In genomic region chr17:26560526-26561289, GRCm38 (mm10) we compare ENCODE assay signal across 8 mouse cellular contexts. TPM values are rescaled to one million over a fixed set of nuclear protein-coding genes. Genes with fewer than 3 reads are reported as not detected.
DNase-seq lines count a peak whose midpoint lies in the region; ATAC-seq and TF ChIP-seq lines count a peak whose summit lies in the region.

No protein-coding gene starts in this region.

- H3K4me1 ChIP-seq in kidney, embryonic 15.5 days, result peaks cover 46% of the 10 kb centered on the region
- H3K4me1 ChIP-seq in MEL (ENCODE audit: control insufficient read depth in 1 of 2, insufficient read depth in 2 of 2, low read length in 2 of 2), result peaks cover 0 to 2% of the 10 kb centered on the region in 2 experiments; a peak in 1 of 4 replicates
- H3K4me1 ChIP-seq in forebrain, embryonic 13.5 days, result peaks cover 33% of the 10 kb centered on the region
- H3K4me1 ChIP-seq in liver, embryonic 14.5 days (replicated peaks; ENCODE audit: control insufficient read depth in 2 of 2, insufficient read depth in 2 of 2, low read length in 1 of 2), result peaks cover 19 to 23% of the 10 kb centered on the region in 2 experiments

- TF ChIP-seq CTCF in MEL (IDR thresholded peaks at IDR 0.05 in 2 of 3, conservative IDR thresholded peaks at IDR 0.05 in 1 of 3; ENCODE audit: control insufficient read depth in 1 of 3, insufficient read depth in 1 of 3, low read depth in 2 of 3, low read length in 3 of 3, poor library complexity in 1 of 3, severe bottlenecking in 1 of 3), result no peak; a peak in 1 of 6 replicates
- no peak for TF ChIP-seq CTCF in liver, embryonic 14.5 days (IDR thresholded peaks at IDR 0.05; ENCODE audit: low read depth)

- H3K9me3 ChIP-seq in kidney, embryonic 15.5 days (replicated peaks), result no peaks in the 10 kb centered on the region
- no peaks in the 10 kb centered on the region for H3K9me3 ChIP-seq in MEL (replicated peaks; ENCODE audit: insufficient read depth, low read length)
- H3K9me3 ChIP-seq in forebrain, embryonic 13.5 days (replicated peaks), result no peaks in the 10 kb centered on the region
- no peaks in the 10 kb centered on the region for H3K9me3 ChIP-seq in liver, embryonic 14.5 days (ENCODE audit: control insufficient read depth, low read length)

- no peak for DNase-seq in kidney, postnatal 14 days
- peak; percentile 80 for DNase-seq in MEL (ENCODE audit: low read depth, low spot score)
- DNase-seq in liver, embryonic 14.5 days (ENCODE audit: low read depth in 3 of 3, low spot score in 3 of 3), result no peak
- no peak for DNase-seq in layer of hippocampus, adult 9-10 months (ENCODE audit: low spot score)
- DNase-seq in urinary bladder, postnatal 10 days (ENCODE audit: low spot score), result no peak
- DNase-seq in left cerebral cortex, adult 8-10 months (ENCODE audit: low spot score in 2 of 2), result no peak

- H3K27ac ChIP-seq in kidney, embryonic 15.5 days, result peak overlapping the region; percentile 85
- H3K27ac ChIP-seq in MEL (ENCODE audit: control insufficient read depth, low read depth, low read length), result peak overlapping the region; percentile 52
- peak overlapping the region; percentile 69 for H3K27ac ChIP-seq in forebrain, embryonic 13.5 days
- peak overlapping the region; percentile 48 for H3K27ac ChIP-seq in liver, embryonic 14.5 days

- peak overlapping the region; percentile 84 for H3K4me3 ChIP-seq in kidney, embryonic 15.5 days (replicated peaks)
- H3K4me3 ChIP-seq in MEL (ENCODE audit: control insufficient read depth in 1 of 2, insufficient read depth in 1 of 2, low read depth in 2 of 2, low read length in 2 of 2), result peak overlapping the region; percentile 65 to 96
- H3K4me3 ChIP-seq in forebrain, embryonic 13.5 days, result peak overlapping the region; percentile 83
- peak overlapping the region; percentile 59 to 67 for H3K4me3 ChIP-seq in liver, embryonic 14.5 days (ENCODE audit: insufficient read depth in 1 of 2, low read depth in 2 of 2, low read length in 2 of 2)

- no peak for TF ChIP-seq POLR2A in MEL (IDR thresholded peaks at IDR 0.05; ENCODE audit: control insufficient read depth in 1 of 2, insufficient read depth in 1 of 2, low read depth in 1 of 2, low read length in 2 of 2, poor library complexity in 1 of 2)

- no peak for TF ChIP-seq RAD21 in MEL (IDR thresholded peaks at IDR 0.05; ENCODE audit: low read depth, low read length)

- H3K79me2 ChIP-seq in MEL (ENCODE audit: control insufficient read depth, insufficient read depth, low read length, poor library complexity), result peaks cover 22% of the 10 kb centered on the region

- TF ChIP-seq EP300 in MEL (IDR thresholded peaks at IDR 0.05; ENCODE audit: low read depth in 1 of 2, low read length in 2 of 2), result no peak
- no peak for TF ChIP-seq EP300 in liver, embryonic 14.5 days (IDR thresholded peaks at IDR 0.05; ENCODE audit: low read depth)

- WGBS in kidney, embryonic 15.5 days, result 32% methylated on average over 9 of the region's 9 CpGs
- 34% methylated on average over 9 of the region's 9 CpGs for WGBS in forebrain, embryonic 13.5 days
- WGBS in liver, embryonic 14.5 days (ENCODE audit: insufficient replicate concordance), result 36% methylated on average over 9 of the region's 9 CpGs

- H3K36me3 ChIP-seq in kidney, embryonic 15.5 days, result peaks cover 17% of the 10 kb centered on the region; the same call in 1 of the 2 replicates
- peaks cover 0 to 3% of the 10 kb centered on the region in 2 experiments; a peak in 3 of 4 replicates for H3K36me3 ChIP-seq in MEL (ENCODE audit: control insufficient read depth in 1 of 2, insufficient read depth in 2 of 2, low read length in 2 of 2)
- peaks cover 23% of the 10 kb centered on the region for H3K36me3 ChIP-seq in forebrain, embryonic 13.5 days (ENCODE audit: poor library complexity, severe bottlenecking)
- no peaks in the 10 kb centered on the region for H3K36me3 ChIP-seq in liver, embryonic 14.5 days (replicated peaks; ENCODE audit: control insufficient read depth, insufficient read depth, low read depth)

- no peak for ATAC-seq in kidney, embryonic 15.5 days (replicated peaks; ENCODE audit: low FRiP score)
- ATAC-seq in forebrain, embryonic 13.5 days, result peak; percentile 54
- no peak for ATAC-seq in liver, embryonic 14.5 days (ENCODE audit: insufficient read depth)

- H3K9ac ChIP-seq in kidney, embryonic 15.5 days, result peak overlapping the region; percentile 85
- peak overlapping the region; percentile 86 for H3K9ac ChIP-seq in MEL (ENCODE audit: control insufficient read depth, low read depth, low read length, poor library complexity, severe bottlenecking)
- peak overlapping the region; percentile 94 for H3K9ac ChIP-seq in forebrain, embryonic 13.5 days
- H3K9ac ChIP-seq in liver, embryonic 14.5 days (replicated peaks), result peak overlapping the region; percentile 72

- H3K27me3 ChIP-seq in kidney, embryonic 15.5 days, result no peaks in the 10 kb centered on the region
- H3K27me3 ChIP-seq in MEL (ENCODE audit: control insufficient read depth in 1 of 2, insufficient read depth in 2 of 2, low read length in 2 of 2), result peaks cover under 1 to 6% of the 10 kb centered on the region in 2 experiments
- 0 out of 2 replicates have a peak, but pooled peaks cover 6% of the 10 kb centered on the region for H3K27me3 ChIP-seq in forebrain, embryonic 13.5 days
- no peaks in the 10 kb centered on the region for H3K27me3 ChIP-seq in liver, embryonic 14.5 days (ENCODE audit: control insufficient read depth, insufficient read depth, low read length)

- H3K4me2 ChIP-seq in kidney, embryonic 15.5 days, result peak overlapping the region; percentile 90
- H3K4me2 ChIP-seq in forebrain, embryonic 13.5 days, result peak overlapping the region; percentile 97
- peak overlapping the region; percentile 90 for H3K4me2 ChIP-seq in liver, embryonic 14.5 days (ENCODE audit: low read depth)

TF ChIP-seq in MEL, 35 proteins besides CTCF, POLR2A, EP300 and RAD21:
- peak; percentile 32; the same call in 1 of the 2 replicates for TF ChIP-seq CHD2 (IDR thresholded peaks at IDR 0.05; ENCODE audit: low read length)
- TF ChIP-seq ZKSCAN1 (IDR thresholded peaks at IDR 0.05; ENCODE audit: low read depth, low read length), result peak; percentile 38; the same call in 1 of the 2 replicates
- no peak for TF ChIP-seq KAT2A (conservative IDR thresholded peaks at IDR 0.05; ENCODE audit: low read depth, low read length)

RNA-seq across cellular contexts. Expression of gene Ergic1, which starts 0.6 kb away (rescaled TPM):
- polyA plus RNA-seq in kidney, embryonic 15.5 days (2015; fragmentation: Nextera tagmentation; extraction: Ambion mirVana), result 124 and 131 TPM in 2 replicates
- 73.8 and 78.5 TPM in 2 replicates for total RNA-seq in MEL (2012; rRNA removed)
- 100 to 1,000 TPM in 1 of 2 experiments, 10 to 100 TPM in 1; 95.6 to 730 TPM for polyA plus RNA-seq in MEL (2012; ENCODE audit: insufficient read depth in 1 of 2, insufficient read length in 2 of 2, low read depth in 1 of 2, low replicate concordance in 2 of 2, missing spikeins in 1 of 2)
- polyA plus RNA-seq in forebrain, embryonic 13.5 days (2015; fragmentation: Nextera tagmentation; extraction: Ambion mirVana), result 95.9 and 109 TPM in 2 replicates
- 26.0 and 27.5 TPM in 2 replicates for polyA plus RNA-seq in liver, embryonic 14.5 days (2012; rRNA removed)
- 31.3 and 33.4 TPM in 2 replicates for polyA plus RNA-seq in liver, embryonic 14.5 days (2014; fragmentation: Nextera tagmentation; extraction: Ambion mirVana)
- total RNA-seq in left cerebral cortex, adult 8-10 months (2022), result 100 to 1,000 TPM; 131 to 191 (median 161) TPM

RNA-seq across cellular contexts. Expression of gene Dusp1, which starts 1.2 kb away (rescaled TPM):
- 23.1 and 24.8 TPM in 2 replicates for polyA plus RNA-seq in kidney, embryonic 15.5 days (2015; fragmentation: Nextera tagmentation; extraction: Ambion mirVana)
- 0.96 and 1.0 TPM in 2 replicates for total RNA-seq in MEL (2012; rRNA removed)
- polyA plus RNA-seq in MEL (2012; ENCODE audit: insufficient read depth in 1 of 2, insufficient read length in 2 of 2, low read depth in 1 of 2, low replicate concordance in 2 of 2, missing spikeins in 1 of 2), result 1 to 10 TPM in 1 of 2 experiments, not detected in 1; 5.0 TPM
- polyA plus RNA-seq in forebrain, embryonic 13.5 days (2015; fragmentation: Nextera tagmentation; extraction: Ambion mirVana), result 39.4 and 40.2 TPM in 2 replicates
- 25.0 and 26.8 TPM in 2 replicates for polyA plus RNA-seq in liver, embryonic 14.5 days (2012; rRNA removed)
- polyA plus RNA-seq in liver, embryonic 14.5 days (2014; fragmentation: Nextera tagmentation; extraction: Ambion mirVana), result 25.9 and 29.9 TPM in 2 replicates
- total RNA-seq in left cerebral cortex, adult 8-10 months (2022), result 10 to 100 TPM; 21.6 to 50.5 (median 28.7) TPM
